Mouse (Mus musculus) forebrain, embryonic 13.5 days (tissue): ENCODE measurements at regions not wholly inside any gene's neighbourhood (a gene's known extent, or its start where the extent isn't known, plus 50 kb on each side); places are given as distances from the start of the nearest gene placed in this dataset.

ENCODE experiments used
- ATAC-seq: fragments of 200-750 bp; cut with Nextera tagmentation; 2 replicates; pipeline ENCODE4 v1.8.0; 2017
- H3K27ac ChIP-seq: fragments of 300-500 bp; sonication (generic); 2 replicates; pipeline ENCODE4 v1.5.1; 2015; ENCODE audit warnings: inconsistent platforms, mild to moderate bottlenecking, moderate library complexity
- H3K27me3 ChIP-seq: fragments of 300-500 bp; sonication (generic); 2 replicates; pipeline ENCODE4 v1.6.1; 2015; ENCODE audit warnings: mild to moderate bottlenecking, inconsistent platforms
- H3K36me3 ChIP-seq: fragments of 300-500 bp; sonication (generic); 2 replicates; pipeline ENCODE4 v1.6.1; 2015; ENCODE audit warnings: mild to moderate bottlenecking, inconsistent platforms; ENCODE audit not compliant: poor library complexity, severe bottlenecking
- H3K4me1 ChIP-seq: fragments of 300-500 bp; sonication (generic); 2 replicates; pipeline ENCODE4 v1.6.1; 2015; ENCODE audit warnings: inconsistent platforms
- H3K4me2 ChIP-seq: fragments of 300-500 bp; sonication (generic); 2 replicates; pipeline ENCODE4 v1.6.1; 2015; ENCODE audit warnings: inconsistent platforms, mild to moderate bottlenecking, moderate library complexity
- H3K4me3 ChIP-seq: fragments of 300-500 bp; sonication (generic); 2 replicates; pipeline ENCODE4 v1.5.1; 2015; ENCODE audit warnings: mild to moderate bottlenecking, inconsistent platforms
- H3K9ac ChIP-seq: fragments of 300-500 bp; sonication (generic); 2 replicates; pipeline ENCODE4 v1.6.1; 2015; ENCODE audit warnings: mild to moderate bottlenecking, inconsistent platforms
- H3K9me3 ChIP-seq: fragments of 300-500 bp; sonication (generic); replicated peaks from 2 replicates; pipeline ENCODE4 v1.6.1; 2016; ENCODE audit warnings: inconsistent platforms
- WGBS: fragments of 180-500 bp; shearing (Covaris S2); methylation state at CpG from one replicate; pipeline ENCODE4 v1.1.7; 2015; 5-methylcytosine and 5-hydroxymethylcytosine counted together

DNA sequence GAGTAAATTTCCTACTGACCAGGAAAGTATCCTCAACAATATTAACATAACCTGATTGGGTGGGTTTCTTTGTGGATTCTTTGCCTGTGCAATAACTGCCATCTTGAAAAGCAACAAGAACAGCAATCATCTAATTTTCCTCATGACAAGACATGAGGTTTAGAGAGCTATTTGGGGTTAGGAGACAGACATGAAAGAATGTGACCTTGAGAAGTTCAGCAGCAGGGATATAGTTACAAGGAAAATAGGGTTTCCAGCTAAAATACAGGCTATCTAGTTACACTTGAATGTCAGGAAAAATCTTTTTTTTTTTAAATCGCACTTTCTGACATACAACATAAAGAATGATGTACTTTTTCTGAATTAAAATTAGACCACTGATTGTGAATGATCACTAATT is 83.7 kb upstream of the Lama2 start:
- 83% methylated on average over 1 of the region's 1 CpGs for WGBS
- no peaks in the 10 kb centered on the region for H3K36me3 ChIP-seq
- no peaks in the 10 kb centered on the region for H3K9me3 ChIP-seq
- H3K9ac ChIP-seq = no peak overlapping the region
- ATAC-seq = no peak
- H3K27me3 ChIP-seq = no peaks in the 10 kb centered on the region
- H3K4me1 ChIP-seq = no peaks in the 10 kb centered on the region
- H3K4me2 ChIP-seq = no peak overlapping the region
- H3K4me3 ChIP-seq = no peak overlapping the region
- H3K27ac ChIP-seq = no peak overlapping the region

DNA sequence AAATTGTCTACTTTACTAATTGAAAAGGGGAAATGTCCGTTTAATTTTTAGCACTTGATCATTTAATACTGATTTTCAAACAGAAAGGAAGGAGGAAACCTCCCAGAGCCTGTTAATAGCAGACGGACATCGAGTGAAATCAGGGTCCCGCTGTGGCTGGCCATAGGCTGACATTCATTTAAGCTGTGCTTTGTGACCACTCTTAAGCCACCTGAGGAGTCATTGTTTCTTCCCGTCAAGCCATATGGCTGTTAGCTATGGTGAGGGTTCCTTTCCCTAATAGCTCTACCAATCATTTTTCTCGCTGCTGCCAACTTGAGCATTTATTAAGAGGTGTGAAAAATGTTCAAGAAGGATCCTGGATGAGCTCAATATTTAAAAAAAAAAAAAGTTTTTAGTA is 78.7 kb upstream of the Lama2 start:
- Histone ChIP-seq H3K36me3 (no peaks in the 10 kb centered on the region), H3K27ac (no peak overlapping the region), H3K9me3 (no peaks in the 10 kb centered on the region), H3K4me3 (no peak overlapping the region), H3K9ac (no peak overlapping the region), H3K27me3 (no peaks in the 10 kb centered on the region), H3K4me1 (no peaks in the 10 kb centered on the region), H3K4me2 (no peak overlapping the region)
- WGBS = 8% methylated on average over 6 of the region's 6 CpGs
- peak; percentile 63; the same call in 1 of the 2 replicates for ATAC-seq

DNA sequence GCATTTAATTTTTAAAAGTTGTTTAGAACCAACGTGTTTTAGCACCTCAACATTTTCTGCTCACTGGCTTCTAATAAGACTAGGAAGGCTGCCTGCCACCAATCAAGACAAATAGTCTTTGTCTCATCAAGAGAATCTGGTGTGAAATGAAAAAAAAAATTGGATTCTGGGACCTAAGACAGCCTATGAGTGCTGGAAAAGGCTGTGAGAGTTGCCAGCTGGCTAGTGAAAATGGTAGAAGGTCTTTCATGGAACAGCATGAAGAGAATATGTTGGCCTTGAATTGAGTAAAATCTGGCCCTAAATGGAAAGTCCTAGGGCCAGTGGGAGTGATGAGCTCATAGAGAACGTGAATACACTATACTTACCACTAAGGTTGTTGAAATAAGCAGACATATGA is 61.8 kb upstream of the Lama2 start:
- Histone ChIP-seq H3K9ac (no peak overlapping the region), H3K36me3 (no peaks in the 10 kb centered on the region), H3K9me3 (no peaks in the 10 kb centered on the region), H3K4me2 (no peak overlapping the region), H3K4me3 (no peak overlapping the region), H3K4me1 (no peaks in the 10 kb centered on the region), H3K27ac (no peak overlapping the region), H3K27me3 (no peaks in the 10 kb centered on the region)
- peak; percentile 36; the same call in 1 of the 2 replicates for ATAC-seq
- WGBS = 77% methylated on average over 2 of the region's 2 CpGs

DNA sequence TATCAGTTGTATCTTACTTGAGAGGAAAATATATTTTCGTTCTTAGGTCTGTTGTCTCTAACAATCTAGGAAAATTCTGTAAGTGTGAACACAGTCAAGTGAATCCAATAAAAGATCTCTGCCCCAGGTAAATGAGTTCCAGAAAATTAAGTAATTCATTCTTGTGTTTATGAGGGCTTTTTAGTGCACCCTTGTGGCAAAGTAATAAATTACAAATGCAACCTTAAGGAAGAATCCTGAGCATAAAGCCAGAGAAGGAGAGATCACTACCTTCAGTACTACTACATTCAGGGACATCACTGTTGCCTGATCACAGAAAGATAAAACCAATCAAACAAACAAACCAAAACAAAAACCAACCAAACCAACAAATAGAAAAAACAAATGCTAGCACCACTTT is 56.0 kb upstream of the Lama2 start:
- H3K9me3 ChIP-seq = no peaks in the 10 kb centered on the region
- H3K9ac ChIP-seq = no peak overlapping the region
- no peaks in the 10 kb centered on the region for H3K36me3 ChIP-seq
- 96% methylated on average over 1 of the region's 1 CpGs for WGBS
- H3K4me3 ChIP-seq = no peak overlapping the region
- ATAC-seq = no peak
- no peak overlapping the region for H3K27ac ChIP-seq
- no peak overlapping the region for H3K4me2 ChIP-seq
- H3K27me3 ChIP-seq = no peaks in the 10 kb centered on the region
- H3K4me1 ChIP-seq = no peaks in the 10 kb centered on the region

DNA sequence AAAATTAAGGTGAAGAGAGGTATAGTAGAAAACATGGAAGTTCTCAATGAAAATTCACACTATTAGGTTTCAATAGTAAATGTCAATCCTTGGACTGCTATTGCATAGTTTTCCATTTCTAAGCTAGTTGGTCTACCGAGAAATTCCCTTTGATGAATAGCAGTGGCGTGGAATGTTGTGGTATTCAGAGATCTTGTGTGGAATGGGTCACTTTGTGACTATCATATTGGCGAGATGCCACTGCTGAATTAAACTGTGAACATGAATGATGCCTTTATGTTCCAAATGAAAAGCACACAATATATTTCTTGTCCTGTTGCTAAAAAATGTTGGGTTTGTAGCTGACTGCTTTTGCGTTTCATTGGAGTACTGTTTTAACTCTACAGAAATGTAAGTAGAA is 54.8 kb upstream of the Lama2 start:
- Histone ChIP-seq H3K36me3 (no peaks in the 10 kb centered on the region), H3K4me2 (no peak overlapping the region), H3K4me1 (no peaks in the 10 kb centered on the region), H3K27ac (no peak overlapping the region), H3K9ac (no peak overlapping the region), H3K9me3 (no peaks in the 10 kb centered on the region), H3K27me3 (no peaks in the 10 kb centered on the region), H3K4me3 (no peak overlapping the region)
- WGBS = 58% methylated on average over 4 of the region's 4 CpGs
- no peak for ATAC-seq
